Mouse (Mus musculus): ENCODE results near the gene Sept10.

DNA sequence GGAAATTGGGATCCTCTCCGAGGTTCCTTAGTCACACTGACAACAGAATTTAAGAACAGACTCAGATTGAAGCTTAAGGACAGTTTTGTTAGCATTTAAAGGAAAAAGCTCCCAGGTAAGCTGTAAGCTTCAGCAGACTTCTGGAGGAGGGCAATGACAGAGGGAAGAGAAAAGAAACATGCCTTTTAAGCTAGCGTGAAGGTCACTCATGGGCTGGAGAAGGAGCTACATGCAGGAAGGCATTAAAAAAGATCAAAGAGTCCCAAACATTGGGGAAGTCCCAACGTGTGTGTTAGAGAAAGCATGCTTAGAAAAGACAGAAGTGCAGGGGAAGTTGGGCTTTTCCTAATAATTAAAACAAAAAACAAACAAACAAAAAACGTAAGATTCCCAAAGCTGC, 14.2 kb upstream of the Sept10 start:
- TF ChIP-seq CTCF (IDR thresholded peaks at IDR 0.05; ENCODE audit: low read depth) (no peak), EP300 (IDR thresholded peaks at IDR 0.05; ENCODE audit: low read depth) (no peak)

Measured in liver, embryonic 14.5 days (tissue).